Mouse (Mus musculus): ENCODE data around the gene Usp22.

- no peak for TF ChIP-seq CTCF (conservative IDR thresholded peaks at IDR 0.05; ENCODE audit: low read length)
- no peak for TF ChIP-seq NANOG (IDR thresholded peaks at IDR 0.05; ENCODE audit: borderline replicate concordance, low read length)
Observed at GRCm38 (mm10) chr11:61119996-61120583, 54.8 kb downstream of the Usp22 start.

All from E14TG2a.4 (cell line).